Mouse (Mus musculus) C2C12 (cell line): ENCODE data around the gene Pnma1. TPM values are rescaled to one million over a fixed set of nuclear protein-coding genes. Genes with fewer than 3 reads are reported as not detected.
A peak's percentile ranks its signal among the peaks of the same experiment; 100 is the strongest.
"Not testable (repeated sequence)": the region's sequence is repeated elsewhere in the genome, so short reads cannot be mapped to it uniquely, and the experiment has no call there.

Experiments
- H3K27me3 ChIP-seq: one replicate; pipeline ENCODE4 v1.6.1; 2011; ENCODE audit not compliant: control insufficient read depth, insufficient read depth, insufficient read length
- H3K36me3 ChIP-seq: one replicate; pipeline ENCODE4 v1.6.1; 2011; ENCODE audit not compliant: control insufficient read depth, insufficient read depth
- H3K4me3 ChIP-seq: one replicate; pipeline ENCODE4 v1.5.1; 2011; ENCODE audit warnings: mild to moderate bottlenecking, control low read depth; ENCODE audit not compliant: poor library complexity, insufficient read depth, severe bottlenecking
- H3K79me2 ChIP-seq: one replicate; pipeline ENCODE4 v1.6.1; 2011; ENCODE audit not compliant: control insufficient read depth, insufficient read depth
- H3K79me3 ChIP-seq: one replicate; pipeline ENCODE4 v1.6.1; 2011; ENCODE audit warnings: low read depth, control low read depth
- H3ac ChIP-seq: one replicate; pipeline ENCODE3; 2011; ENCODE audit warnings: low read depth; ENCODE audit not compliant: control insufficient read depth, insufficient read length
- CEBPB ChIP-seq: IDR thresholded peaks from one replicate; pipeline ENCODE4 v1.6.1; 2011; ENCODE audit warnings: low read depth, mild to moderate bottlenecking, control low read depth, moderate library complexity
- CTCF ChIP-seq: IDR thresholded peaks from one replicate; pipeline ENCODE4 v1.5.1; 2011; ENCODE audit not compliant: control insufficient read depth, insufficient read depth, insufficient read length
- FOSL1 ChIP-seq: IDR thresholded peaks from one replicate; pipeline ENCODE4 v1.8.0; 2011; ENCODE audit warnings: mild to moderate bottlenecking, low read length; ENCODE audit not compliant: poor library complexity, insufficient read depth, severe bottlenecking
- MAX ChIP-seq: IDR thresholded peaks from one replicate; pipeline ENCODE4 v1.6.1; 2011; ENCODE audit warnings: mild to moderate bottlenecking, control low read depth
- MYOD1 ChIP-seq: IDR thresholded peaks from one replicate; pipeline ENCODE4 v1.6.1; 2011; ENCODE audit warnings: low read depth; ENCODE audit not compliant: control insufficient read depth, insufficient read length
- MYOG ChIP-seq: IDR thresholded peaks from one replicate; pipeline ENCODE4 v1.6.1; 2011; ENCODE audit not compliant: control insufficient read depth, insufficient read length; ENCODE audit errors: extremely low read depth
- USF1 ChIP-seq: IDR thresholded peaks from one replicate; pipeline ENCODE4 v1.6.1; 2011; ENCODE audit warnings: low read depth, mild to moderate bottlenecking, control low read depth, moderate library complexity
- polyA plus RNA-seq: library from polyadenylated mRNA; unstranded; fragments of >200 nt; fragmentation: generic; extraction: Trizol; gene quantifications from one replicate; pipeline ENCODE4 v1.2.1, GENCODE M21; 2012; ENCODE audit warnings: missing spikeins

Pnma1 gene
- polyA plus RNA-seq, 1 experiment, result 0.46 TPM

DNA sequence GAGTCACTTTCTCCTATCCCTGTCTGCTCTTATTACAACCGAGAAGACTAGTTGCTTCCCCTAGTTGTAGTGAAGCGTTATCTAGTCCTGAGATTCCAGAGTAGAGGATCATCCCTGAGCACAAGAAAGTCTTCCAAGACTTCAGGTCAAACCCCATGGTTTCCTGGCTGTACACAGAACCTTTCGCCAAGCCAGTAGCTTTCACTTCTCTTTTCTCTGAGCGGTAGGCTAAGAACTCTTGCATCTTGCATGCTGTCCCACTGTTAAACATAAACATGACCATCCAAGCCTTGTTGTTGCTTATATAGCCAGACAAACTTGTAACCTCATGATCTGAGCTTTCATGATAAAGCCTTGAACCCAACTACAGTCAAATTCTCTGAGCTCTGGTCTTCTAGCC, 37.5 kb downstream of the Pnma1 start:
- H3K79me2 ChIP-seq, result peaks cover 7% of the 10 kb centered on the region
- no peaks in the 10 kb centered on the region for H3K36me3 ChIP-seq
- no peak overlapping the region for H3K4me3 ChIP-seq
- H3K27me3 ChIP-seq, result no peaks in the 10 kb centered on the region
- peaks cover 1% of the 10 kb centered on the region for H3K79me3 ChIP-seq
- H3ac ChIP-seq, result no peak overlapping the region
- TF ChIP-seq CEBPB (no peak), MYOD1 (no peak), CTCF (no peak)

DNA sequence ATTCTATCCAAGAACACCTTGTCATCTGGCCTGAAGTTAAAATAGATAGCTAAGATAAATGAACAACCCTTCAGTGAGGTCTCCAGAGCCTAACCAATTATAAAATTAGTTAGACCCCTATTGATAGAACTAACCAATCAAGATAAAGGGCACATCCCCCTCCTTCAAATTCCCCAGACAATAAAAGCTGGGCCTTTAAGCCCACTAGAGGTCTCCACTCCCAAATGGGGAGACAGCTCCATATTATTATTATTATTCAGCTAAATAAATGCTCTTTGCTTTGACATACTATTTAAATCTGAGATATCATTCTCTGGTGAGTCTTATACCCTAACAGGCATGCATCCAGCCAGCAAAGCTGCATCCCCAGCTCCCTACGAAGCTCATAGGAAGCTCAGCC, 38.4 kb downstream of the Pnma1 start:
- H3K27me3 ChIP-seq, result no peaks in the 10 kb centered on the region
- no peak overlapping the region for H3ac ChIP-seq
- no peak for TF ChIP-seq MYOG
- TF ChIP-seq MAX, result no peak
- TF ChIP-seq MYOD1, result no peak
- no peak for TF ChIP-seq CTCF
- no peak for TF ChIP-seq FOSL1
- no peak for TF ChIP-seq USF1
- TF ChIP-seq CEBPB, result no peak
- H3K79me2 ChIP-seq, result peaks cover 3% of the 10 kb centered on the region
- no peaks in the 10 kb centered on the region for H3K36me3 ChIP-seq
- no peak overlapping the region for H3K4me3 ChIP-seq
- peaks cover 1% of the 10 kb centered on the region for H3K79me3 ChIP-seq

- H3ac ChIP-seq, result no peak overlapping the region
- TF ChIP-seq MYOD1 (no peak), MAX (no peak), MYOG (no peak), CEBPB (no peak), USF1 (no peak), CTCF (no peak), FOSL1 (no peak)
- H3K79me2 ChIP-seq, result no peaks in the 10 kb centered on the region
- H3K79me3 ChIP-seq, result no peaks in the 10 kb centered on the region
- H3K27me3 ChIP-seq, result no peaks in the 10 kb centered on the region
- no peak overlapping the region for H3K4me3 ChIP-seq
- H3K36me3 ChIP-seq, result no peaks in the 10 kb centered on the region
These were observed 40.6 kb downstream of the Pnma1 start for GRCm38 (mm10) chr12:84107692-84108091.

DNA sequence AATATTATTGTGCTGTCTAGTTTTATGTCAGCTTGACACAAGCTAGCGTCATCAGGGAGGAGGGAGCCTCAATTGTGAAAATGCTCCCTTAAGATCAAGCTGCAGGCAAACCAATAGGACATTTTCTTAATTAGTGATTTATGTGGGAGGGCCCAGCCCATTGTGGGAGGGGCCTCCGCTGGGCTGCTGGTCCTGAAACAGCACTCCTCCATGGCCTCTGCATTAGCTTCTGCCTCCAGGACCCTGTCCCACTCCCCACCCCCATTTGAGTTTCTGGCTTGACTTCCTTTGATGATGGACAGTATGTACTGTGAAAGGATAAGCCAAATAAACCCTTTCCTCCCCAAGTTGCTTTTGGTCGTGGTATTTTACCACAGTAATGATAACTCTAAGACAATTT, 41.3 kb downstream of the Pnma1 start:
- no peaks in the 10 kb centered on the region for H3K27me3 ChIP-seq
- no peaks in the 10 kb centered on the region for H3K79me3 ChIP-seq
- H3ac ChIP-seq, result no peak overlapping the region
- no peaks in the 10 kb centered on the region for H3K36me3 ChIP-seq
- TF ChIP-seq MYOD1, result no peak
- no peak for TF ChIP-seq FOSL1
- no peak for TF ChIP-seq USF1
- TF ChIP-seq MYOG, result no peak
- no peak for TF ChIP-seq MAX
- no peak for TF ChIP-seq CTCF
- TF ChIP-seq CEBPB, result no peak
- no peak overlapping the region for H3K4me3 ChIP-seq
- no peaks in the 10 kb centered on the region for H3K79me2 ChIP-seq

GRCm38 (mm10) chr12:84101493-84101845, 46.8 kb downstream of the Pnma1 start:
- H3K4me3 ChIP-seq, result no peak overlapping the region
- H3K36me3 ChIP-seq, result no peaks in the 10 kb centered on the region
- no peaks in the 10 kb centered on the region for H3K79me2 ChIP-seq
- H3K79me3 ChIP-seq, result no peaks in the 10 kb centered on the region
- no peak for TF ChIP-seq FOSL1
- TF ChIP-seq CEBPB, result no peak
- TF ChIP-seq USF1, result no peak
- TF ChIP-seq MYOD1, result no peak
- H3ac ChIP-seq, result no peak overlapping the region
- H3K27me3 ChIP-seq, result no peaks in the 10 kb centered on the region

DNA sequence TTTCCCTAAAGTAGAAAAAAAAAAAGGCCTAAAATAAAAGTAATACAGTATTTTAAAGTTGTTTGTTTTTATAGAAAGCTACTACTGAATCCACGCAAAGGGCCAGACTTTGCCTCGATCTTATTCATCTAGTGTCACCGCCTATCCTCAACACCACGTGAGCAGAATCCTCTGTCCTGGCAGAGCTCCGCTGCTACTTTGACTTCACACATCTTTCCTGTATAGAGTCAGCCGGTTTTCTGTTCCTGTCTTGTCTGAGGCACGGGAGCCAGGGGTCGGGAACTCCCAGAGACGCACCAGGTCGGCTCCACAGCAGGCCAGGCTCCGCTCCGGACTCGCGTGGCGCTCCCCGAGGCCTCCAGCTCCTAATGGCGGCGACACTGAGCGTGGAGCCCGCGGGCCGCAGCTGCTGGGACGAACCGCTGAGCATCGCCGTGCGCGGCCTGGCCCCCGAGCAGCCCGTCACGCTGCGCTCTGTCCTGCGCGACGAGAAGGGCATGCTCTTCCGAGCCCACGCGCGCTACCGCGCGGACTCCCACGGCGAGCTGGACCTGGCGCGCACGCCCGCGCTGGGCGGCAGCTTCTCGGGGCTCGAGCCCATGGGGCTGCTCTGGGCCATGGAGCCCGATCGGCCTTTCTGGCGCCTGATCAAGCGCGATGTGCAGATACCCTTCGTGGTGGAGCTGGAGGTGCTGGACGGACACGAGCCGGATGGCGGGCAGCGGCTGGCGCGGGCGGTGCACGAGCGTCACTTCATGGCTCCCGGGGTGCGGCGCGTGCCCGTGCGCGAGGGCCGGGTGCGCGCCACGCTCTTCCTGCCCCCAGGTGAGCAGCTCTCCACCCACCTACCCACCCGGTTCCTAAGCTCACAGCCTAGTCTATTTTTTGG, 47.4 kb downstream of the Pnma1 start, which contains the start of gene Acot6:
Gene Acot6, plus strand, starts transcription at position 51 of the 889 bp plus-strand sequence.
- H3K79me2 ChIP-seq, H3ac ChIP-seq, H3K79me3 ChIP-seq, H3K27me3 ChIP-seq, H3K4me3 ChIP-seq, H3K36me3 ChIP-seq: not testable (repeated sequence)
- TF ChIP-seq USF1, result peak; percentile 51
